Mouse (Mus musculus): ENCODE results near the gene Bub1. TPM values are rescaled to one million over a fixed set of nuclear protein-coding genes. Genes with fewer than 3 reads are reported as not detected.

The Bub1 gene
- polyA plus RNA-seq, 1 experiment, result 0.15 TPM

DNA sequence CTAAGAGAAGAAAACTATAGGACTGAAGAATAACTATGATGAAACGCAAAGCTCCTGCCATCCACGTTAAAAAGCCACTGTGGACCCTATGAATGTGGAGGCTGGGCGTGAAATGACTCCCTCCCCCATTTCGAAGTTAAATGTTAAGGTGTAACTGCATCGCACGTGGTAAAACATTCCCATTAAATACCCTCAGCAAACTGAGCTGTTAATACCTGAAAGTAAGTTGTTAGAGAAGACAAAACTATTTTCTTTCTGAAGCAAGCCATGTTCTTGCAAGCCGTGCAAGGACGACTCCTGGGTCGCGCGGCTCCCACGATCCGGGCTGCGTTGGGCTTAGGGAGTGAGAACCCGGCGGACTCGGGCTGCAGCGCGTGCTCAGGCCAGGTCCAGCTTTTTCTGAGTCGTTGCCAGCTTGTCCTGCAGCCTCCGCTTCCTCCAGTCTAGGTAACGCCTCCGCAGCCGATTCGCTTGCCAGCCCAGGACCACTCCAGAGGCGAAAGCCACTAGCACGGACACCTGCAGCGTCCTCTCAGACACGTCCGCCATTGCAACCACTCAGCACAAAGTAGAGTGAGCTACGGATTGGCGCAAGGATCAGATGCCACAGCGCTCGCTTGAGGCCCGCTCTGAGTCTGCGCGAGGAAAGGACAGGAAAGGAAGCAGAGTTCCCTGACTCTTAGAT lies 39.6 kb downstream of the Bub1 start, which contains the start of gene Mtln:
Gene Mtln, minus strand, starts transcription at position 570 of the 685 bp plus-strand sequence.
- WGBS, result under 1% methylated on average over 37 of the region's 37 CpGs
- TF ChIP-seq POLR2A (IDR thresholded peaks at IDR 0.05; ENCODE audit: borderline replicate concordance, insufficient read depth, low read length), result peak; percentile 90; the same call in 1 of the 2 replicates
- no peak for TF ChIP-seq CTCF (IDR thresholded peaks at IDR 0.05; ENCODE audit: borderline replicate concordance, insufficient read depth, low read depth, low read length)
- DNase-seq, result peak; percentile 92 to 93
- H3K4me1 ChIP-seq (ENCODE audit: control insufficient read depth, insufficient read depth, low read length), result no peaks in the 10 kb centered on the region; the same call in 1 of the 2 replicates
- H3K27me3 ChIP-seq (ENCODE audit: control insufficient read depth, insufficient read depth, low read length), result no peaks in the 10 kb centered on the region
- H3K27ac ChIP-seq (ENCODE audit: insufficient read depth, low read length), result 0 out of 2 replicates have a peak within 1 kb of the TSS, but pooled peaks have one; percentile 8
- H3K4me3 ChIP-seq (replicated peaks; ENCODE audit: insufficient read depth, low read depth, low read length), result peak within 1 kb of the TSS; percentile 84

DNA sequence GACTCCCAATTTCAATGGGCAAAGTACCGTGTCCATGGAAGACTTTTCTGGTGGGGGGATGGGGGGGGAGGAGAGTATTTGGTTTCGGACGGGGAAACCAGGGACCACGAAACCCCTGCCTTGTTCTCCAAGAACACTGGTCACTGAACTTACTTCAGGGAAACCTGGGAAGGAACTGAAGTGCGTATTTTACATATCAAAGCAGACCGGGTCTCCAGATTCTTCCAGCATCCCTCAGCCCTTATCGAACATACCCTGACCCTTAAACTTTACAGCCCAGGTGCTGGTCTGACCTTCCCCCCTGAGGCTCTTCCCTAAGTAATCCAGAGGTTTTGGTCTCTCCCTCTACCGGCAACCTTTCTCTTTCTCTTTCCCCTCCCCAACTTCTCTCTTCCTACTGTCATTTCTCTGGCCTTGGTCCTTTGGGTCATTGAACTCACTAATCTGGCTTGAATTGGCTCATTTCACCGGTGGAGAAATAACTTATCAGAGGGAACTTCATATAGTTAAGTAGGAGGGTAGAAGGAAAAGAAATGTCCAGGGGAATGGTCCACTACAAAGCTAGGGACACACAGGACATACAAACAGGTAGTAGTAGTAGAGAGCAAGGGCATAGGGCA lies 41.9 kb downstream of the Bub1 start:
- no peak for DNase-seq
- no peak for TF ChIP-seq CTCF (IDR thresholded peaks at IDR 0.05; ENCODE audit: borderline replicate concordance, insufficient read depth, low read depth, low read length)
- TF ChIP-seq POLR2A (IDR thresholded peaks at IDR 0.05; ENCODE audit: borderline replicate concordance, insufficient read depth, low read length), result no peak
- no peaks in the 10 kb centered on the region; the same call in 1 of the 2 replicates for H3K4me1 ChIP-seq (ENCODE audit: control insufficient read depth, insufficient read depth, low read length)
- H3K27ac ChIP-seq (ENCODE audit: insufficient read depth, low read length), result no peak overlapping the region
- H3K27me3 ChIP-seq (ENCODE audit: control insufficient read depth, insufficient read depth, low read length), result no peaks in the 10 kb centered on the region
- no peak overlapping the region for H3K4me3 ChIP-seq (replicated peaks; ENCODE audit: insufficient read depth, low read depth, low read length)
- 21% methylated on average over 9 of the region's 9 CpGs for WGBS

- 4% methylated on average over 11 of the region's 11 CpGs for WGBS
- Histone ChIP-seq H3K27me3 (ENCODE audit: control insufficient read depth, insufficient read depth, low read length) (no peaks in the 10 kb centered on the region), H3K27ac (ENCODE audit: insufficient read depth, low read length) (no peak overlapping the region), H3K4me1 (ENCODE audit: control insufficient read depth, insufficient read depth, low read length) (no peaks in the 10 kb centered on the region; the same call in 1 of the 2 replicates), H3K4me3 (replicated peaks; ENCODE audit: insufficient read depth, low read depth, low read length) (peak overlapping the region; percentile 87)
- no peak for TF ChIP-seq CTCF (IDR thresholded peaks at IDR 0.05; ENCODE audit: borderline replicate concordance, insufficient read depth, low read depth, low read length)
- TF ChIP-seq POLR2A (IDR thresholded peaks at IDR 0.05; ENCODE audit: borderline replicate concordance, insufficient read depth, low read length), result no peak
- no peak for DNase-seq
Measured at GRCm38 (mm10) chr2:127789138-127789537, 42.5 kb downstream of the Bub1 start.

DNA sequence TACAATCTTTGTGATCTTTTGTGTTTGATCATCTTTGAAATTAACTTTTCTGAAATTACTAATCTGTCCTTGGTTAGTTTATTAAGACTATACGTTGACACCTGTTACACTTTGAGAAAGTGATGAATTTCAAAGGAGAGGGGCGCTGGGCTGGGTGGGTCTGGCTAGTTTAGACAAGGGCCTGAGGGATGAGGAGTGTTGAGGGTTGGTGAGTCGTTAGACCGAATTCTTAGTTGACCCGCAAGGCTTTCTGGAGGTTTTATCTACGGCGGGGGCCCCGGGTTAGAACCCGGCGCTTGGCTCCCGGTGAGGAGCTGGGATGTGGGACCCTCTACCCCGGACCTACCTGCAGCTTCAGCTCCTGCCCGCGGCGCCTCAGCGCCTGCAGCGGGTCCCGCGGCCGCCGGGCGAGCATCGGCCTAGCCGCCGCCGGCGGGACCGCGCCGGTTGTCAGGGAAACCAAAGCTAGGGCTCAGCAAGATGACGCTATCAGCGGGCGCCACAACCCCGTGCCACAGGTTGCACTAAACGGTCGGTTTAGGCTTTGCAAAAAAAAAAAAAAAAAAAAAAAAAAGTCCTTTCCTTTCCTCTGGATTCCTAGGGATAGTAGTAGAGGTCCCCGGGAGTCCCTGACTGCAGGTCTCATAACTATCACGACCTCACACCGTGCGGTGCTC lies 43.1 kb downstream of the Bub1 start, which contains the start of gene Nphp1:
Gene Nphp1, minus strand, starts transcription at position 458 of the 677 bp plus-strand sequence.
- Histone ChIP-seq H3K4me3 (replicated peaks; ENCODE audit: insufficient read depth, low read depth, low read length) (peak within 1 kb of the TSS; percentile 87), H3K27me3 (ENCODE audit: control insufficient read depth, insufficient read depth, low read length) (no peaks in the 10 kb centered on the region), H3K27ac (ENCODE audit: insufficient read depth, low read length) (no peak within 1 kb of the TSS), H3K4me1 (ENCODE audit: control insufficient read depth, insufficient read depth, low read length) (no peaks in the 10 kb centered on the region; the same call in 1 of the 2 replicates)
- under 1% methylated on average over 40 of the region's 40 CpGs for WGBS
- TF ChIP-seq CTCF (IDR thresholded peaks at IDR 0.05; ENCODE audit: borderline replicate concordance, insufficient read depth, low read depth, low read length) (no peak), POLR2A (IDR thresholded peaks at IDR 0.05; ENCODE audit: borderline replicate concordance, insufficient read depth, low read length) (peak; percentile 44; the same call in 1 of the 2 replicates)
- DNase-seq, result peak; percentile 83 to 85

- no peak for DNase-seq
- no peak overlapping the region for H3K4me3 ChIP-seq (replicated peaks; ENCODE audit: insufficient read depth, low read depth, low read length)
- no peaks in the 10 kb centered on the region for H3K27me3 ChIP-seq (ENCODE audit: control insufficient read depth, insufficient read depth, low read length)
- no peak for TF ChIP-seq POLR2A (IDR thresholded peaks at IDR 0.05; ENCODE audit: borderline replicate concordance, insufficient read depth, low read length)
- TF ChIP-seq CTCF (IDR thresholded peaks at IDR 0.05; ENCODE audit: borderline replicate concordance, insufficient read depth, low read depth, low read length), result no peak
- no peak overlapping the region for H3K27ac ChIP-seq (ENCODE audit: insufficient read depth, low read length)
- H3K4me1 ChIP-seq (ENCODE audit: control insufficient read depth, insufficient read depth, low read length), result no peaks in the 10 kb centered on the region; the same call in 1 of the 2 replicates
- WGBS, result 94% methylated on average over 5 of the region's 5 CpGs
Measured at GRCm38 (mm10) chr2:127787226-127787625, 44.4 kb downstream of the Bub1 start.

- Histone ChIP-seq H3K4me3 (replicated peaks; ENCODE audit: insufficient read depth, low read depth, low read length) (no peak overlapping the region), H3K27ac (ENCODE audit: insufficient read depth, low read length) (no peak overlapping the region), H3K4me1 (ENCODE audit: control insufficient read depth, insufficient read depth, low read length) (no peaks in the 10 kb centered on the region), H3K27me3 (ENCODE audit: control insufficient read depth, insufficient read depth, low read length) (no peaks in the 10 kb centered on the region)
- WGBS, result 80% methylated on average over 5 of the region's 5 CpGs
- TF ChIP-seq POLR2A (IDR thresholded peaks at IDR 0.05; ENCODE audit: borderline replicate concordance, insufficient read depth, low read length), result no peak
- no peak for TF ChIP-seq CTCF (IDR thresholded peaks at IDR 0.05; ENCODE audit: borderline replicate concordance, insufficient read depth, low read depth, low read length)
- DNase-seq, result no peak
Measured at GRCm38 (mm10) chr2:127778451-127778850, 53.2 kb downstream of the Bub1 start.

GRCm38 (mm10) chr2:127775013-127775412 lies 56.7 kb downstream of the Bub1 start:
- TF ChIP-seq POLR2A (IDR thresholded peaks at IDR 0.05; ENCODE audit: borderline replicate concordance, insufficient read depth, low read length) (no peak), CTCF (IDR thresholded peaks at IDR 0.05; ENCODE audit: borderline replicate concordance, insufficient read depth, low read depth, low read length) (no peak)
- 69% methylated on average over 3 of the region's 3 CpGs for WGBS
- Histone ChIP-seq H3K27me3 (ENCODE audit: control insufficient read depth, insufficient read depth, low read length) (no peaks in the 10 kb centered on the region), H3K27ac (ENCODE audit: insufficient read depth, low read length) (no peak overlapping the region), H3K4me1 (ENCODE audit: control insufficient read depth, insufficient read depth, low read length) (no peaks in the 10 kb centered on the region), H3K4me3 (replicated peaks; ENCODE audit: insufficient read depth, low read depth, low read length) (no peak overlapping the region)
- DNase-seq, result no peak
